Comparison of ENCODE assay signal across 8 mouse cellular contexts in the genomic region with DNA sequence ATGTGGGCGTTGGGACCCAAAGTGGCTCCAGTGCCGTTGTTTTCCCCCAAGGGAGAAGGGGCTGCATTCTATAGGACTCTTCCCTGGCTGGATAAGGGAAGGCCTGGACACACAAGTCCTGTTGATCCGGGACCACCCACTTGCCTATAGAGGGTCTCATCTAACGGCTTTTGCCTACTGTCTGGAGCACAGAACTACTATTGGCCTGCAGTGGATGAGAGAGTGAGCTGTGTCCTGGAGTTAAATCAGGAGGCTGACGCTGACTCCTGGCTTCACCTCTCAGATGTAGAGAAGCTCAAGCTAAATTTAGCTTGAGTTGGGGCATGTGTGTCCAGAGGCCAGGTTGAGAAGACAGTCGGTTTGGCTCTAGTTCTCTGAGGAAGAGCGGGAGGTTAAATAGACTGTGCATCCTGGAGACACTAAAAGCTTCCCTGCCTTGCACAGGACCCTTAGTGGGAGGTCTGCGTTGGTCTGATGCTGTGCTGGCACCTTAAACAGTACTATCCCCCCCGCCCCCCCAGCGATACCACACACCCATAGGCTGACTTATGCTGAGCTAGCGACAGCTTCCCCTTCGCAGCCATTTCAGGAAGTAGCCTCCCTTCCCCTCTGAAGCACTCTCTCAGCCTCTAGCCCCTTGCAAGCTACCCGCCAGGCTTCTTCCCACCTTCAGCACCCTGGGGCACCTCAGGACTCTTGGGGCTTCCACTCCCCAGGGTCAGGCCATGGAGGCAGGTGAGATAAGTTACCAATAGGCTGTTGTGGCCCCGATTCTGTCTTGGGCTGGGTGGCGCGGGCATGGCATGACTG. TPM values are rescaled to one million over a fixed set of nuclear protein-coding genes. Genes with fewer than 3 reads are reported as not detected.
DNase-seq lines count a peak whose midpoint lies in the region; ATAC-seq and TF ChIP-seq lines count a peak whose summit lies in the region.

No protein-coding gene starts in this region.

- no peak for TF ChIP-seq EP300 in lung, postnatal 0 days (IDR thresholded peaks at IDR 0.05)

- intact Hi-C loops in left cerebral cortex, postnatal 25 days (cut with DNase I) = loop anchor here (1.0 to 5.0 kb wide), 2 partner anchors 26 to 106 kb away; no protein-coding TSS in a partner anchor

- peak; percentile 82 for TF ChIP-seq POLR2A in spleen, adult 2 months (IDR thresholded peaks at IDR 0.05; ENCODE audit: low read depth, low read length)

- H3K27me3 ChIP-seq in neural tube, embryonic 11.5 days (ENCODE audit: control insufficient read depth, insufficient read depth, low read length) = no peaks in the 10 kb centered on the region
- H3K27me3 ChIP-seq in erythroblast, embryonic 14.5 days (ENCODE audit: control insufficient read depth) = no peaks in the 10 kb centered on the region
- H3K27me3 ChIP-seq in hindbrain, embryonic 12.5 days = no peaks in the 10 kb centered on the region
- no peaks in the 10 kb centered on the region for H3K27me3 ChIP-seq in lung, postnatal 0 days (replicated peaks; ENCODE audit: insufficient read depth, low read length)
- no peaks in the 10 kb centered on the region for H3K27me3 ChIP-seq in spleen, adult 2 months (ENCODE audit: control insufficient read depth, insufficient read depth, low read length)

- 26% methylated on average over 16 of the region's 16 CpGs for WGBS in neural tube, embryonic 11.5 days
- WGBS in hindbrain, embryonic 12.5 days = 28% methylated on average over 16 of the region's 16 CpGs
- 17% methylated on average over 16 of the region's 16 CpGs for WGBS in lung, postnatal 0 days
- WGBS in spleen, adult 2 months = 2% methylated on average over 16 of the region's 16 CpGs

- no peak for TF ChIP-seq CTCF in lung, postnatal 0 days (IDR thresholded peaks at IDR 0.05)
- no peak for TF ChIP-seq CTCF in spleen, adult 2 months (IDR thresholded peaks at IDR 0.05; ENCODE audit: extremely low read depth, insufficient read depth, insufficient read length, insufficient replicate concordance)

- peaks cover 7% of the 10 kb centered on the region for H3K4me1 ChIP-seq in neural tube, embryonic 11.5 days (ENCODE audit: control insufficient read depth, insufficient read depth, low read length)
- peaks cover 48% of the 10 kb centered on the region for H3K4me1 ChIP-seq in erythroblast, embryonic 14.5 days (ENCODE audit: control insufficient read depth)
- H3K4me1 ChIP-seq in hindbrain, embryonic 12.5 days = peaks cover 14% of the 10 kb centered on the region
- H3K4me1 ChIP-seq in lung, postnatal 0 days (ENCODE audit: insufficient read depth, low read depth, low read length) = 0 out of 2 replicates have a peak, but pooled peaks cover 7% of the 10 kb centered on the region
- peaks cover 23% of the 10 kb centered on the region; the same call in 1 of the 2 replicates for H3K4me1 ChIP-seq in spleen, adult 2 months (ENCODE audit: control insufficient read depth, insufficient read depth, insufficient read length)

- peaks cover 10% of the 10 kb centered on the region for H3K36me3 ChIP-seq in neural tube, embryonic 11.5 days (ENCODE audit: control insufficient read depth, insufficient read depth, low read length)
- peaks cover 49% of the 10 kb centered on the region for H3K36me3 ChIP-seq in erythroblast, embryonic 14.5 days (ENCODE audit: control insufficient read depth)
- H3K36me3 ChIP-seq in hindbrain, embryonic 12.5 days = peaks cover 31% of the 10 kb centered on the region
- peaks cover 20% of the 10 kb centered on the region; the same call in 1 of the 2 replicates for H3K36me3 ChIP-seq in lung, postnatal 0 days (ENCODE audit: insufficient read depth, low read length)
- H3K36me3 ChIP-seq in spleen, adult 2 months (ENCODE audit: control insufficient read depth, insufficient read depth, low read length) = peaks cover 47% of the 10 kb centered on the region

- peak overlapping the region; percentile 92 for H3K27ac ChIP-seq in neural tube, embryonic 11.5 days (ENCODE audit: low read depth, low read length)
- peak overlapping the region; percentile 96 for H3K27ac ChIP-seq in hindbrain, embryonic 12.5 days
- peak overlapping the region; percentile 98 for H3K27ac ChIP-seq in lung, postnatal 0 days (ENCODE audit: low read length)
- peak overlapping the region; percentile 99 for H3K27ac ChIP-seq in spleen, adult 2 months (ENCODE audit: insufficient read depth, low read length)

- H3K9ac ChIP-seq in neural tube, embryonic 11.5 days (ENCODE audit: low read length) = peak overlapping the region; percentile 95
- H3K9ac ChIP-seq in hindbrain, embryonic 12.5 days = peak overlapping the region; percentile 93
- H3K9ac ChIP-seq in lung, postnatal 0 days (replicated peaks; ENCODE audit: low read depth) = peak overlapping the region; percentile 62

- H3K4me2 ChIP-seq in neural tube, embryonic 11.5 days (ENCODE audit: low read depth) = peak overlapping the region; percentile 89
- H3K4me2 ChIP-seq in hindbrain, embryonic 12.5 days (replicated peaks) = peak overlapping the region; percentile 94
- H3K4me2 ChIP-seq in lung, postnatal 0 days (replicated peaks; ENCODE audit: low read depth, low read length) = peak overlapping the region; percentile 77

- DNase-seq in neural tube, embryonic 11.5 days (ENCODE audit: low spot score) = no peak
- DNase-seq in neural tube, embryonic 10.5 days (ENCODE audit: extremely low spot score, low spot score) = no peak
- peak; percentile 65 for DNase-seq in lung, postnatal 0 days (ENCODE audit: low spot score)
- peak; percentile 64 to 66 for DNase-seq in spleen, adult 2 months (ENCODE audit: low read depth in 1 of 2, low spot score in 2 of 2)
- no peak for DNase-seq in urinary bladder, adult 18-20 months (ENCODE audit: low spot score in 2 of 2)
- DNase-seq in left cerebral cortex, postnatal 25 days (ENCODE audit: low spot score in 2 of 2) = no peak

- peak overlapping the region; percentile 87 for H3K4me3 ChIP-seq in neural tube, embryonic 11.5 days (ENCODE audit: low read depth, low read length)
- peak overlapping the region; percentile 91 for H3K4me3 ChIP-seq in erythroblast, embryonic 14.5 days (replicated peaks)
- peak overlapping the region; percentile 89 for H3K4me3 ChIP-seq in hindbrain, embryonic 12.5 days
- H3K4me3 ChIP-seq in lung, postnatal 0 days (ENCODE audit: low read depth, low read length) = peak overlapping the region; percentile 76
- H3K4me3 ChIP-seq in spleen, adult 2 months (ENCODE audit: extremely low read depth, insufficient read depth, insufficient read length) = peak overlapping the region; percentile 70

- ATAC-seq in neural tube, embryonic 11.5 days (ENCODE audit: insufficient read depth, low FRiP score, low TSS enrichment) = no peak; the same call in 1 of the 2 replicates
- peak; percentile 46 for ATAC-seq in hindbrain, embryonic 12.5 days (ENCODE audit: low FRiP score)
- no peak for ATAC-seq in lung, postnatal 0 days

- no peaks in the 10 kb centered on the region for H3K9me3 ChIP-seq in neural tube, embryonic 11.5 days (ENCODE audit: control insufficient read depth, low read length)
- no peaks in the 10 kb centered on the region for H3K9me3 ChIP-seq in erythroblast, embryonic 14.5 days (ENCODE audit: control insufficient read depth, low read length)
- no peaks in the 10 kb centered on the region for H3K9me3 ChIP-seq in hindbrain, embryonic 12.5 days (replicated peaks)
- no peaks in the 10 kb centered on the region for H3K9me3 ChIP-seq in lung, postnatal 0 days (ENCODE audit: low read length)

RNA-seq across cellular contexts. Expression of a gene that starts 1.2 kb away (rescaled TPM):
- 4.7 and 6.2 TPM in 2 replicates for polyA plus RNA-seq in neural tube, embryonic 11.5 days (2014; fragmentation: Nextera tagmentation; extraction: Ambion mirVana)
- polyA plus RNA-seq in erythroblast, embryonic 14.5 days (2012) = 1.1 and 1.3 TPM in 2 replicates
- polyA plus RNA-seq in hindbrain, embryonic 12.5 days (2016; fragmentation: Nextera tagmentation; extraction: Ambion mirVana) = 6.2 and 6.7 TPM in 2 replicates
- polyA plus RNA-seq in lung, postnatal 0 days (2015; fragmentation: Nextera tagmentation; extraction: Ambion mirVana) = 2.3 and 2.7 TPM in 2 replicates
- polyA plus RNA-seq in spleen, adult 2 months (2012; rRNA removed) = 155 and 178 TPM in 2 replicates
- 10 to 100 TPM; 30.5 to 33.4 TPM for total RNA-seq in left cerebral cortex, postnatal 25 days (2021)

RNA-seq across cellular contexts. Expression of a gene that starts 12.2 kb away (rescaled TPM):
- polyA plus RNA-seq in neural tube, embryonic 11.5 days (2014; fragmentation: Nextera tagmentation; extraction: Ambion mirVana) = 9.8 and 13.9 TPM in 2 replicates
- 2.9 and 3.3 TPM in 2 replicates for polyA plus RNA-seq in erythroblast, embryonic 14.5 days (2012)
- polyA plus RNA-seq in hindbrain, embryonic 12.5 days (2016; fragmentation: Nextera tagmentation; extraction: Ambion mirVana) = 20.5 and 25.8 TPM in 2 replicates
- 11.9 and 16.2 TPM in 2 replicates for polyA plus RNA-seq in lung, postnatal 0 days (2015; fragmentation: Nextera tagmentation; extraction: Ambion mirVana)
- polyA plus RNA-seq in spleen, adult 2 months (2012; rRNA removed) = 103 and 105 TPM in 2 replicates
- total RNA-seq in left cerebral cortex, postnatal 25 days (2021) = 10 to 100 TPM; 25.8 to 30.7 TPM

RNA-seq across cellular contexts. Expression of a gene that starts 18.2 kb away (rescaled TPM):
- polyA plus RNA-seq in neural tube, embryonic 11.5 days (2014; fragmentation: Nextera tagmentation; extraction: Ambion mirVana) = 50.6 and 51.4 TPM in 2 replicates
- 0.20 and 0.21 TPM in 2 replicates for polyA plus RNA-seq in erythroblast, embryonic 14.5 days (2012)
- polyA plus RNA-seq in hindbrain, embryonic 12.5 days (2016; fragmentation: Nextera tagmentation; extraction: Ambion mirVana) = 46.8 and 46.9 TPM in 2 replicates
- polyA plus RNA-seq in lung, postnatal 0 days (2015; fragmentation: Nextera tagmentation; extraction: Ambion mirVana) = 143 and 152 TPM in 2 replicates
- 40.5 and 43.3 TPM in 2 replicates for polyA plus RNA-seq in spleen, adult 2 months (2012; rRNA removed)
- total RNA-seq in left cerebral cortex, postnatal 25 days (2021) = 10 to 100 TPM; 47.7 to 48.8 TPM

RNA-seq across cellular contexts. Expression of a gene that starts 22.8 kb away (rescaled TPM):
- 3.4 and 4.0 TPM in 2 replicates for polyA plus RNA-seq in neural tube, embryonic 11.5 days (2014; fragmentation: Nextera tagmentation; extraction: Ambion mirVana)
- polyA plus RNA-seq in erythroblast, embryonic 14.5 days (2012) = not detected in 2 replicates
- polyA plus RNA-seq in hindbrain, embryonic 12.5 days (2016; fragmentation: Nextera tagmentation; extraction: Ambion mirVana) = 4.8 and 5.3 TPM in 2 replicates
- 2.4 and 2.8 TPM in 2 replicates for polyA plus RNA-seq in lung, postnatal 0 days (2015; fragmentation: Nextera tagmentation; extraction: Ambion mirVana)
- polyA plus RNA-seq in spleen, adult 2 months (2012; rRNA removed) = 0.21 and 0.56 TPM in 2 replicates
- not detected for total RNA-seq in left cerebral cortex, postnatal 25 days (2021)

RNA-seq across cellular contexts. Expression of a gene that starts 26.8 kb away (rescaled TPM):
- polyA plus RNA-seq in neural tube, embryonic 11.5 days (2014; fragmentation: Nextera tagmentation; extraction: Ambion mirVana) = 9.2 and 11.4 TPM in 2 replicates
- polyA plus RNA-seq in erythroblast, embryonic 14.5 days (2012) = 0.37 and 0.40 TPM in 2 replicates
- 14.2 and 17.1 TPM in 2 replicates for polyA plus RNA-seq in hindbrain, embryonic 12.5 days (2016; fragmentation: Nextera tagmentation; extraction: Ambion mirVana)
- 9.2 and 10.1 TPM in 2 replicates for polyA plus RNA-seq in lung, postnatal 0 days (2015; fragmentation: Nextera tagmentation; extraction: Ambion mirVana)
- polyA plus RNA-seq in spleen, adult 2 months (2012; rRNA removed) = 24.2 and 26.9 TPM in 2 replicates
- total RNA-seq in left cerebral cortex, postnatal 25 days (2021) = 10 to 100 TPM; 88.3 to 97.4 TPM

Comparison
In these comparisons a context has a peak if more than half of its experiments do, and no peak if none do; other contexts are left out.
1. DNase-seq: peak in lung, postnatal 0 days (single experiment) and spleen, adult 2 months (2 of 2); none in neural tube, embryonic 11.5 days (single experiment), neural tube, embryonic 10.5 days (single experiment), urinary bladder, adult 18-20 months (0 of 2) and left cerebral cortex, postnatal 25 days (0 of 2).
2. RNA of a gene that starts 1.2 kb away (polyA plus RNA-seq): 155 to 178 TPM in spleen, adult 2 months; 6.2 to 6.7 TPM in hindbrain, embryonic 12.5 days, 4.7 to 6.2 TPM in neural tube, embryonic 11.5 days, 2.3 to 2.7 TPM in lung, postnatal 0 days and 1.1 to 1.3 TPM in erythroblast, embryonic 14.5 days; every median in the first group is over 10 times any median in the second.
3. RNA of a gene that starts 18.2 kb away (polyA plus RNA-seq): 143 to 152 TPM in lung, postnatal 0 days, 50.6 to 51.4 TPM in neural tube, embryonic 11.5 days, 46.8 to 46.9 TPM in hindbrain, embryonic 12.5 days and 40.5 to 43.3 TPM in spleen, adult 2 months; 0.20 to 0.21 TPM in erythroblast, embryonic 14.5 days; every median in the first group is over 10 times any median in the second.
4. Peak in every context shown above with its lines, with median percentiles within 50 percentile points of each other: H3K27ac ChIP-seq, H3K4me2 ChIP-seq, H3K4me3 ChIP-seq and H3K9ac ChIP-seq.